Mouse (Mus musculus) forebrain, embryonic 11.5 days (tissue): ENCODE results near the gene Myo18a. TPM values are rescaled to one million over a fixed set of nuclear protein-coding genes. Genes with fewer than 3 reads are reported as not detected.

ENCODE experiments used
- ATAC-seq: fragments of 200-750 bp; cut with Nextera tagmentation; replicated peaks from 2 replicates; pipeline ENCODE4 v1.8.0; 2017; ENCODE audit warnings: moderate TSS enrichment; ENCODE audit not compliant: low FRiP score
- DNase-seq: peaks from one replicate; pipeline ENCODE4 v3.0.0-alpha.2; 2017; ENCODE audit warnings: low spot score
- H3K27ac ChIP-seq: fragments of 300-500 bp; sonication (generic); 2 replicates; pipeline ENCODE4 v1.5.1; 2014; ENCODE audit warnings: low read depth, low read length
- H3K27me3 ChIP-seq: fragments of 300-500 bp; sonication (generic); 2 replicates; pipeline ENCODE4 v1.6.1; 2014; ENCODE audit warnings: mild to moderate bottlenecking, low read length, mixed read lengths; ENCODE audit not compliant: control insufficient read depth, insufficient read depth
- H3K36me3 ChIP-seq: fragments of 300-500 bp; sonication (generic); 2 replicates; pipeline ENCODE4 v1.6.1; 2014; ENCODE audit warnings: mild to moderate bottlenecking, low read length, moderate library complexity, mixed read lengths; ENCODE audit not compliant: control insufficient read depth, insufficient read depth
- H3K4me1 ChIP-seq: fragments of 300-500 bp; sonication (generic); replicated peaks from 2 replicates; pipeline ENCODE4 v1.6.1; 2014; ENCODE audit warnings: low read length, mixed read lengths; ENCODE audit not compliant: control insufficient read depth, insufficient read depth
- H3K4me2 ChIP-seq: fragments of 300-500 bp; sonication (generic); 2 replicates; pipeline ENCODE4 v1.6.1; 2014; ENCODE audit warnings: low read depth, mild to moderate bottlenecking, low read length, moderate library complexity, mixed read lengths; ENCODE audit not compliant: severe bottlenecking
- H3K4me3 ChIP-seq: fragments of 300-500 bp; sonication (generic); 2 replicates; pipeline ENCODE4 v1.5.1; 2014; ENCODE audit warnings: low read depth, low read length
- H3K9ac ChIP-seq: fragments of 300-500 bp; sonication (generic); 2 replicates; pipeline ENCODE4 v1.6.1; 2014; ENCODE audit warnings: low read length
- H3K9me3 ChIP-seq: fragments of 300-500 bp; sonication (generic); 2 replicates; pipeline ENCODE4 v1.6.1; 2016; ENCODE audit warnings: low read length, mixed read lengths; ENCODE audit not compliant: control insufficient read depth
- WGBS: fragments of 180-500 bp; shearing (Covaris S2); extraction: QIAGEN DNeasy Blood & Tissue Kit; methylation state at CpG from one replicate; pipeline ENCODE4 v1.1.7; 2014; 5-methylcytosine and 5-hydroxymethylcytosine counted together
- polyA plus RNA-seq: library from polyadenylated mRNA; unstranded; fragments of >200 nt; fragmentation: Nextera tagmentation; extraction: Ambion mirVana; gene quantifications from 2 replicates; pipeline ENCODE4 v1.2.1, GENCODE M21; 2014

Myo18a gene
- polyA plus RNA-seq, 1 experiment from 2014 or later = 31.4 TPM

- Histone ChIP-seq H3K9ac (no peak overlapping the region), H3K36me3 (peaks cover 5% of the 10 kb centered on the region; the same call in 1 of the 2 replicates), H3K4me2 (no peak overlapping the region), H3K9me3 (no peaks in the 10 kb centered on the region), H3K27ac (no peak overlapping the region), H3K4me1 (peaks cover 20% of the 10 kb centered on the region), H3K27me3 (no peaks in the 10 kb centered on the region), H3K4me3 (no peak overlapping the region)
- DNase-seq = no peak
- 97% methylated on average over 17 of the region's 17 CpGs for WGBS
- ATAC-seq = no peak
Measured at GRCm38 (mm10) chr11:77852941-77853668, 90.1 kb downstream of the Myo18a start.

DNA sequence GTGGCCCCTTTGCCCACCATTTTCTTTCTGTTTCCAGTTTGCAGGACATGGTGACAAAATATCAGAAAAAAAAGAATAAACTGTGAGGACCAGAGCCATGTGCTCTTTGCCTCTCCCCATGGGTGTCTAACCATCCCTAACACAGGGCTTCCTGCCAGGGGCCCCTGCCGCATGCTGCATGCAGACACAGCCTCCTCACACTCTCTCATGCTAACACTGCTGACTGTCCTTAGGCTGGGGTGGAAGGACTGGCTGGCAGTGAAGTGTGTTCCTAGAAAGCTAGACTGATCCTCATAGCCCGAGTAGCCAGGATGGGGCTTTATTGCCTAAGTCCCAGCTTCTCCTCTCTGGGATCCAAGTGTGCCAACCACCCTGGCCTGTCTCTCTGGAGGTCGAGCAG, 91.6 kb downstream of the Myo18a start:
- Histone ChIP-seq H3K9ac (no peak overlapping the region), H3K27ac (no peak overlapping the region), H3K4me1 (peaks cover 29% of the 10 kb centered on the region), H3K27me3 (peaks cover 6% of the 10 kb centered on the region; the same call in 1 of the 2 replicates), H3K4me2 (no peak overlapping the region), H3K9me3 (no peaks in the 10 kb centered on the region), H3K4me3 (no peak overlapping the region), H3K36me3 (peaks cover 5% of the 10 kb centered on the region; the same call in 1 of the 2 replicates)
- 66% methylated on average over 3 of the region's 3 CpGs for WGBS
- ATAC-seq = no peak
- DNase-seq = no peak

GRCm38 (mm10) chr11:77855396-77855795, 92.3 kb downstream of the Myo18a start:
- DNase-seq (no peak), ATAC-seq (no peak)
- peaks cover 28% of the 10 kb centered on the region for H3K4me1 ChIP-seq
- H3K27ac ChIP-seq = no peak overlapping the region
- H3K27me3 ChIP-seq = peaks cover 9% of the 10 kb centered on the region; the same call in 1 of the 2 replicates
- H3K9ac ChIP-seq = 0 out of 2 replicates have a peak overlapping the region, but pooled peaks have one; percentile 10
- peaks cover 5% of the 10 kb centered on the region; the same call in 1 of the 2 replicates for H3K36me3 ChIP-seq
- WGBS = 55% methylated on average over 15 of the region's 15 CpGs
- no peak overlapping the region for H3K4me2 ChIP-seq
- H3K9me3 ChIP-seq = no peaks in the 10 kb centered on the region
- H3K4me3 ChIP-seq = no peak overlapping the region

DNA sequence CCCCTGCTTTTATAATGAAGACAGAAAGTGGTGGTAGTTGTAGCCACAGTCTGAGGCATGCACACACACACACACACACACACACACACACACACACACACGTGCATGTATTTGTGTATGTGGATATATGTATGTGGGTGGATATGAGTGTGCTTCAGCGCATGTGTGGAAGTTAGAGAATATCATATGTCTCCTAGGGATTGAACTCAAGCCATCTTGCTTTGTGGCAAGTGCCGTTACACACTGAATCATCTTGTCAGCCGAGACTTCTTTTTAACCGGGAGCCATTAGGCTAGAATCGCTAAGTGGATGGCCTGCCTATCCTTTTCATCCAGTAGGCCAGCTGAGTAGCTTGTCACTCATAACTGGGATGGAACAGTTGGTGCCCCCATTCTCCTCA, 94.0 kb downstream of the Myo18a start:
- Histone ChIP-seq H3K9ac (no peak overlapping the region), H3K36me3 (peaks cover 5% of the 10 kb centered on the region; the same call in 1 of the 2 replicates), H3K4me1 (peaks cover 18% of the 10 kb centered on the region), H3K4me2 (no peak overlapping the region), H3K27ac (no peak overlapping the region), H3K9me3 (no peaks in the 10 kb centered on the region), H3K4me3 (no peak overlapping the region), H3K27me3 (peaks cover 12% of the 10 kb centered on the region; the same call in 1 of the 2 replicates)
- 95% methylated on average over 6 of the region's 6 CpGs for WGBS
- ATAC-seq (no peak), DNase-seq (no peak)

DNA sequence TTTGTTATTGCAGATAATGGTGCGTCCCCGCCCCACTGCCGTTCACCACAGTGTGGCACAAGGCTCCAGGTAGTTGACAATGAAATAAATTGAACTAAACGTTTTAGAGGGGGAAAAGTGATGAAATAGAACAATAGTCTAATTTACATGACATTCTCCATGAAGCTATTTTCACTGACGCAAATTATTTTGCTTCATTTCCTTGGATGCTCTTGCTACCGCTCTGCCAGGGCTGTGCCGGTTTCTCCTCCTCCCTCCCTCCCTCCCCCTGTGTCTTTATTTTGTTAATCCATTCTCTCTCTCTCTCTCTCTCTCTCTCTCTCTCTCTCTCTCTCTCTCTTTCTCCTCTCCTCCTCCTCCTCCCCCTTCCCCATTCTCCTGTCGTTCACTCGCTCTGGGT, 95.5 kb downstream of the Myo18a start:
- Histone ChIP-seq H3K36me3 (no peaks in the 10 kb centered on the region; the same call in 1 of the 2 replicates), H3K4me3 (no peak overlapping the region), H3K27me3 (peaks cover 12% of the 10 kb centered on the region; the same call in 1 of the 2 replicates), H3K9ac (no peak overlapping the region), H3K9me3 (no peaks in the 10 kb centered on the region), H3K27ac (no peak overlapping the region), H3K4me1 (peaks cover 18% of the 10 kb centered on the region), H3K4me2 (no peak overlapping the region)
- ATAC-seq = no peak
- 22% methylated on average over 9 of the region's 9 CpGs for WGBS
- DNase-seq = no peak

DNA sequence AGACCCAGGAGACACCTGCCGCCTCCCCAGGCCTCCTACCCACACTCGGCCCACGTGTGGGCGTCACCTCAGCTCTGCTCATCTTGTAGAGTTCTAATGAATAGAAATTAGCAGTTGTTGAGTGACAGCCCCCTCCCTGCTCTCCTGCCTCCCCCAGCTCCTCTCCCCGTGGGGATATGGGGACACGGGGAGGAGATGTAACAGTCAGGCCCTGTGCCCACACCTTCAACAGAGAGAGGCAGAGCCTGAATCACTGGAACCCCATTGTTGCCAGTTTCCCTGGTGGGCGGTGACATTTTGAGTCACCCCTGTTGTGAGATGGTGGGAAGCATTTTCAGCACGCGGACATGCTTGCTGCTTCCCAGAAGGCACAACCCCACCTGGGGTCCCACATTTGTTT, 97.9 kb downstream of the Myo18a start:
- Histone ChIP-seq H3K9ac (no peak overlapping the region), H3K4me3 (no peak overlapping the region), H3K27me3 (peaks cover 16% of the 10 kb centered on the region), H3K4me2 (no peak overlapping the region), H3K4me1 (peaks cover 26% of the 10 kb centered on the region), H3K27ac (no peak overlapping the region), H3K36me3 (no peaks in the 10 kb centered on the region; the same call in 1 of the 2 replicates), H3K9me3 (no peaks in the 10 kb centered on the region)
- WGBS = 77% methylated on average over 9 of the region's 9 CpGs
- ATAC-seq (no peak), DNase-seq (no peak)

DNA sequence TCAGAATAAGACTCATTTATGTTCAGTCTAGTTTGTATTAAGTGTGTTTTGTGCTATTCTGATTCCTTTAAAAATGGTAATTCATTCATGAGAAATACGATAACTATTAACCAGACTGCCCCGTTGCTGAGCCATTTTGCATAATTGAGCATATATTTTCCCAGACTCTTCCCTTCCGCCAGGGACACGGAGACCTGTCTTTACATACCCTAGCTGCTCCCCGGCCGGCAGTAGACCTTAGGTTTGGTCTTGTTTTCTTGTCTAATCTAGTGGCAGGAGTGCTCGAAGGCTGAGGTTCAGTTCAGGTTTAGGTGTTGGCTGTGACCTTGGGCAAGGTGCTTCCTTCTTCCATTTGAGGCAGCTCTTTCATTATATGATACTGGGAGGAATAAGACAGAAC, 99.8 kb downstream of the Myo18a start:
- Histone ChIP-seq H3K27me3 (peaks cover 16% of the 10 kb centered on the region), H3K9me3 (no peaks in the 10 kb centered on the region), H3K9ac (no peak overlapping the region), H3K36me3 (no peaks in the 10 kb centered on the region), H3K27ac (no peak overlapping the region), H3K4me3 (no peak overlapping the region), H3K4me2 (no peak overlapping the region), H3K4me1 (peaks cover 42% of the 10 kb centered on the region)
- 88% methylated on average over 7 of the region's 7 CpGs for WGBS
- no peak for ATAC-seq
- no peak for DNase-seq

DNA sequence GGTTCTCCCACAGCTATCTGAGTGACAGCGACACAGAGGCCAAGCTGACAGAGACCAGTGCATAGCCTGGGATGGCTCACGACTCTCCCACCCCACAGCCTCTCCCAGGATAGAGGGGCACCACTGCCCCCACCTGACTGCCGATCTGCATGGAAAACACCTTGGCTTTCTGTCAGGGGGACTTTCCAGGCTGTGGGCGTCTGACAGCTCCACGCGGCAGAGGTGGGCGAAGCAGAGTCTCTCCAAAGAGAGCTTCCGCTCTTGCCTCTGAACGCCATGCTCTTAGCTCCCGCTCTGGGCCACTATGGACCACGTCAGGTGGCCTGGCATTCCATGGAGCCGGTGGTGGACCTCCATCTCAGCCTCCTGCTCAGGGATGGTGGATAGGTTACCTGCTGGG, 101.7 kb downstream of the Myo18a start:
- Histone ChIP-seq H3K9me3 (no peaks in the 10 kb centered on the region), H3K27ac (no peak overlapping the region), H3K27me3 (peaks cover 9% of the 10 kb centered on the region), H3K9ac (no peak overlapping the region), H3K4me3 (no peak overlapping the region), H3K4me1 (peaks cover 33% of the 10 kb centered on the region), H3K36me3 (no peaks in the 10 kb centered on the region), H3K4me2 (no peak overlapping the region)
- WGBS = 69% methylated on average over 12 of the region's 12 CpGs
- no peak; the same call in 1 of the 2 replicates for ATAC-seq
- DNase-seq = no peak
